Mouse (Mus musculus): ENCODE measurements around the gene Cox6a1. TPM values are rescaled to one million over a fixed set of nuclear protein-coding genes. Genes with fewer than 3 reads are reported as not detected.

The Cox6a1 gene
- 1,417 and 1,419 TPM in 2 replicates for polyA plus RNA-seq (2012; rRNA removed)

DNA sequence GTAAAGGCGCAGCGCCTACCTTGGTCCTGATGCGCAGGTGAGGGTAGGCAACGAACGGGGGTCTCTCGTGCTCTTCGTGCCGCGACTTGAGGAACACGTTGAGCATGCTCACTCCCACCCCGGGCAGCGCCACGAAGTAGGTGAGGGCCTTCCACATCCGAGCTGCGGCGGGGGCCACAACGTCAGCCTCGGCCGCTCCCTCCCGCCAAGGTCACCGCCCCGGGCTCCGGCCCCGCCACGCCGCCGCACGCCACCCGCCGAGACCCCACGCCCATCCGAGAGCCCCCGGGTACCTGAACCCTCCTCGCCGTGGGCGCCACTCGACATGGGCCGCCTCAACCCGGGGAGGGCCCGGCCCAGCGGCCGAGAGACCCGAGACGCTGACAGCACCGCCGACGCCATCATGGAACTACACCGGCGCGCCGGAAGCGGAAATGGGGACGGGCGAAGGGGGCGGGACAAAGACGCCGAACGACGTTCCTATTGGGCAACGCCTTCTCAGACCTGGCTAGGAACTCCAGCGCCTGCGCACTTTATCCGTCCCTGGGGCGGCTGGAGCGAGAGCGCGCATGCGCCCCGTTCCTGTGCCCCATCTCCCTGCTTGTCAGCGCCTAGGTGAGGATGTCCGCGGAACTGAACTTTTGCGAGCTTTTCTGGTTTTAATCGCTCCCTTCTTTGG, at the start of gene Cox6a1:
Gene Cox6a1, minus strand, starts transcription at position 436 of the 679 bp plus-strand sequence.

GRCm38 (mm10) chr5:115340577-115341313, 8.0 kb downstream of the Cox6a1 start, which contains the start of the genes Gatc and Triap1:
TSS of gene Gatc (minus strand) at chr5:115341178.
TSS of gene Triap1 (plus strand) at chr5:115341225.

GRCm38 (mm10) chr5:115326875-115327609, 21.7 kb downstream of the Cox6a1 start, which contains the start of gene Srsf9:
TSS of gene Srsf9 (plus strand) at chr5:115327177.

GRCm38 (mm10) chr5:115300792-115301614, 47.8 kb downstream of the Cox6a1 start, which contains the start of gene Dynll1:
TSS of gene Dynll1 (minus strand) at chr5:115300999.

Other genes with a start within 250 kb of the Cox6a1 start
- gene Acads, start 229.6 kb downstream of the Cox6a1 start, polyA plus RNA-seq (2012; rRNA removed), result 29.9 and 30.9 TPM in 2 replicates
- 46.4 and 52.1 TPM in 2 replicates for gene Unc119b, start 214.0 kb downstream of the Cox6a1 start, polyA plus RNA-seq (2012; rRNA removed)
- 69.9 and 98.4 TPM in 2 replicates for gene Mlec, start 190.8 kb downstream of the Cox6a1 start, polyA plus RNA-seq (2012; rRNA removed)
- 37.2 and 51.3 TPM in 2 replicates for gene Cabp1, start 154.6 kb downstream of the Cox6a1 start, polyA plus RNA-seq (2012; rRNA removed)
- gene Pop5, start 113.1 kb downstream of the Cox6a1 start, polyA plus RNA-seq (2012; rRNA removed), result 61.1 and 61.6 TPM in 2 replicates
- 191 and 195 TPM in 2 replicates for gene Rnf10, start 76.1 kb downstream of the Cox6a1 start, polyA plus RNA-seq (2012; rRNA removed)
- gene Coq5, start 69.3 kb downstream of the Cox6a1 start, polyA plus RNA-seq (2012; rRNA removed), result 19.7 and 20.0 TPM in 2 replicates
- 859 and 994 TPM in 2 replicates for gene Dynll1, start 48.0 kb downstream of the Cox6a1 start, polyA plus RNA-seq (2012; rRNA removed)
- 118 and 124 TPM in 2 replicates for gene Srsf9, start 21.8 kb downstream of the Cox6a1 start, polyA plus RNA-seq (2012; rRNA removed)
- 27.9 and 28.9 TPM in 2 replicates for gene Gatc, start 7.8 kb downstream of the Cox6a1 start, polyA plus RNA-seq (2012; rRNA removed)
- 27.5 and 28.2 TPM in 2 replicates for gene Triap1, start 7.8 kb downstream of the Cox6a1 start, polyA plus RNA-seq (2012; rRNA removed)
- gene Msi1, start 80.6 kb upstream of the Cox6a1 start, polyA plus RNA-seq (2012; rRNA removed), result 198 and 249 TPM in 2 replicates
- gene Pla2g1b, start 117.3 kb upstream of the Cox6a1 start, polyA plus RNA-seq (2012; rRNA removed), result not detected in 2 replicates
- 71.3 and 77.1 TPM in 2 replicates for gene Sirt4, start 135.7 kb upstream of the Cox6a1 start, polyA plus RNA-seq (2012; rRNA removed)
- gene Pxn, start 157.7 kb upstream of the Cox6a1 start, polyA plus RNA-seq (2012; rRNA removed), result 46.4 and 65.5 TPM in 2 replicates
- 2,099 and 2,123 TPM in 2 replicates for gene Rplp0, start 210.5 kb upstream of the Cox6a1 start, polyA plus RNA-seq (2012; rRNA removed)
- 44.5 and 48.6 TPM in 2 replicates for gene Gcn1l1, start 216.3 kb upstream of the Cox6a1 start, polyA plus RNA-seq (2012; rRNA removed)